Mouse (Mus musculus) R1 (cell line): ENCODE measurements at regions not wholly inside any gene's neighbourhood (a gene's known extent, or its start where the extent isn't known, plus 50 kb on each side); places are given as distances from the start of the nearest gene placed in this dataset.
A peak's percentile ranks its signal among the peaks of the same experiment; 100 is the strongest.

Source experiments
- DNase-seq: peaks from one replicate; pipeline ENCODE4 v3.0.0-alpha.2; 2018; ENCODE audit warnings: low read depth, low spot score

- no peak for DNase-seq
These were observed 54.0 kb upstream of the Satb2 start for GRCm38 (mm10) chr1:57032407-57032806.

DNA sequence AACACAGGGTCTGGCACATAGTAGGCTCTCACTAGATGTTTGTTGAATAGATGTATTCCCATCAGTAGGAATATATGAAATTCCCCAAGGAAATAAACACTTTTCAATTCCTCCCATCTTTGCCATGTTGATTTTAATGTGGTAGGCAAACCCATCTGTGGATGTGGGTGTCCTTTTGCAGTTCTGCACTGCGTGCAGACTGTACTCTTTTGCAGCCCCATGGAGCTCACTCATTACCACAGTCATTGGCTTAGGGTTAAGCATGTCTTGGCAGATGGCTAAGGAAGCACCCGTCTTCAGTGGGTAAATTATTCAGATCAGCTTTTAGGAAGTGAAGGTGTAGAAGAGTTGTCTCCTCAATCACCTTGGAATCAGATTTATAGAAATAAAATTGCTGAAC lies 54.8 kb upstream of the Satb2 start:
- DNase-seq: no peak

GRCm38 (mm10) chr1:57034411-57034810 lies 56.0 kb upstream of the Satb2 start:
- no peak for DNase-seq

DNA sequence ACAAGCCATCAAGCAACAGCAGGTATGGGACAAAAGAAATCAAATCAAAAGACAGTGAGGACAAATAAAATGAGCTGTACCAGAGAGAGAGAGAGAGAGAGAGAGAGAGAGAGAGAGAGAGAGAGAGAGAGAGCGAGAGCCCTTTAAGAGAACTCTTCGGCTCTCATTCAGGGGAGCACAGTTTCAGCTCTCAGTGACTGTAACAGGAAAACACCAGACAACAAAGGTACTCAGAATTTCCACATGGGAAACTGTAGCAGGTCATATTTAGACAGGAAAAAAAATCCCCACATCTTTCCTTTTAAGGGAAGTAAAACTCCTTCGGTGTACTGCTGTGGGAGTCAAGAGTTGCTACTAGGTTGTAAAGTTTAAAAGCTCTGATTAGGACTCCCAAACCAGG lies 57.9 kb upstream of the Satb2 start:
- no peak for DNase-seq

- DNase-seq: no peak
These were observed 61.8 kb upstream of the Satb2 start for GRCm38 (mm10) chr1:57040201-57040600.

GRCm38 (mm10) chr1:57041578-57041977 lies 63.1 kb upstream of the Satb2 start:
- DNase-seq: no peak

- no peak for DNase-seq
These were observed 75.4 kb upstream of the Satb2 start for GRCm38 (mm10) chr1:57053836-57054235.

- no peak for DNase-seq
These were observed 77.5 kb upstream of the Satb2 start for GRCm38 (mm10) chr1:57055976-57056375.

- no peak for DNase-seq
These were observed 80.8 kb upstream of the Satb2 start for GRCm38 (mm10) chr1:57059216-57059615.

DNA sequence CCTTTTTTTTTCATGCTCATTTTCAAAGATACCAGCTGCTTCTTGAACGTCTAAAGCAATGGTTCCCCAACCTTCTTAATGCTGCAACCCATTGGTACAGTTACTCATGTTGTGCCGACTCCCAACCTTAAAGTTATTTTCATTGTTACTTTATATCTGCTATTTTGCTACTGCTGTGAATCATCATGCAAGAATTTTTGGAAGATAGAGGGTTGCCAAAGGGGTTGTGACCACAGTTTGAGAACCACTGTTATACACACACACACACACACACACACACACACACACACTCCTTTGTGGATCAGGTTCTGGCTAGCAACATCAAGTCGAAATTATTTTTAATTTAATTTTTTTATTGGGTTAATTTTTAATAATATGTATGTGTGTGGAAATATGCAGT lies 96.8 kb upstream of the Satb2 start:
- DNase-seq: no peak

DNA sequence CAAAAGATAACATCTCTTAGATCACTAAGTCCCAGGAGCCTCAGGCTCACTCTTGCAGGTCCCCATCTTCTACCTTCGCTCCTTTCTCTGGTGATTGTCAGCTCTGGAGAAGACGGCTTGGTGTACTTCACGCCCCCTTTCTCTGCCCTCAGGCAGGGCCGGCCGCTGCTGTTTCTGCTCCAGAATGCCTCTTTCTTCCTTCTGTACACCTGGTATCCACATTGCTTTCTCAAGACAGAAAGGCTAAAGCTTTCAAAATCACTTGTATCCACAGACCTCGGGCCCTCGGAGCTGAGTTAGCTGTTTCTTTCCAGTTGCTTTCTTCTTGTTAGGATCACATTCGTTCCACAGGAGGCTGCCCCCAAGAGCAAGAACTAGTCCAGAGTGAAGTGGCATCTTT lies 98.2 kb upstream of the Satb2 start:
- DNase-seq: no peak

DNA sequence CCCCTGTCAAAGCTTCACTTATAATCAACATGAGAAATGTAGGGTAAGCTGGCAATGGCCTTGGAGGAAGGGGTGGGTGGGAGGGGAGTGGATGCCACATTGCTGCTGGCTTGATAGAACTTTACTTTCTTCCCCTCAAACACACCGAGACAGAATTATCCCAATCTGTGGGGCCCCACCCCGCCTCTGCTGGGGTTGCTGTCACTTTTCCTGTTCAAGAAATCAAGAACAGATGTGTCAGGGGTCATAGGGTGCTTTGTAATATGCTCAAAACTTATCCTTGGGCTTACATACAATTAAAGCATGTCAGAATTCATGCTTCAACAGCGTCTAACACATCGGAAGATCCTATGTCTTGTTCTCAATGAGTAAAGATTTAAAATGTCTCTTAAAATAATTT lies 101.9 kb upstream of the Satb2 start:
- DNase-seq: no peak

GRCm38 (mm10) chr1:57083134-57083533 lies 104.7 kb upstream of the Satb2 start:
- peak; percentile 10 for DNase-seq

GRCm38 (mm10) chr1:57083540-57084083 lies 105.2 kb upstream of the Satb2 start:
- DNase-seq: no peak

DNA sequence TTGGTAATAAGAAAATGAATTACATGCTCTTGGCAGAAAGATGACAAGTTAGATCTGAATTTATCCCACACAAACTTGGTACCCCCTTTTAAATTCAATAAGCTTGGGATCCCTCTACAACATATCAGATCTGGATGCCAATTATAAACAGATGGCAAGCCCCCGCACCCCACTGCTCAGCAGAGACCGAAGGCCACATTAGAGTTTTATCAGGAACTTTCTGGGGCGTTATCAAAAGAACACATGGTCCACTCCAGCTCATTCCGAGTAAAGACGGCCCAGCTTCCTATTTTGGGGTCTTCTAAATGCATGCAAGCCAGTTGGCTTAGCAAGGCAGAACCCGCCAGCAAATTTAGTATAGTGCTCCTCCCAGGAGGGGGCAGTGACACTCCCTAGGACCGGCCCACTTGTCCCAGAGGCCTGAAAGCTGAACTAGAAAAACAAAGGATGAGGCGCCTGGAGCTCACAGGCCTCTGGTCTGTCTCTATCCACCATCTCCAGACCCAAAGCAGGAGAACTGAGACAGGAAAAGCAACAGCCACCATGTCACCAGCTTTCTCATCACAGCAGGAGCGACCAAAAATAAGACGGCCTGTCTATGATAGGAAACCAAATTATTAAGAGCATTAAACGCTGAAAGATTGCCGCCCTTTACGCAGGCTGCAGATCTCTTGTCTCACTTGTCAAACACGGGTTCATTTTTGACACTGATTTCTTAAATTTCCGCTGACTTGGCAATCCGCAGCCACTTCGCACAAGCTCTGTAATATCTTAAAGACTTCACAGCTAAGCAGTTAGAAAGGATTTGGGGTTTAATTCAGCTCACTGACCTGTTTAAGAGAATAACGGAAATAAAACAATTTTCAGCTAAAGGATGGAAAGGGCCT lies 117.2 kb upstream of the Satb2 start:
- peak; percentile 40 for DNase-seq

GRCm38 (mm10) chr1:57096248-57096600 lies 117.8 kb upstream of the Satb2 start:
- DNase-seq: no peak

DNA sequence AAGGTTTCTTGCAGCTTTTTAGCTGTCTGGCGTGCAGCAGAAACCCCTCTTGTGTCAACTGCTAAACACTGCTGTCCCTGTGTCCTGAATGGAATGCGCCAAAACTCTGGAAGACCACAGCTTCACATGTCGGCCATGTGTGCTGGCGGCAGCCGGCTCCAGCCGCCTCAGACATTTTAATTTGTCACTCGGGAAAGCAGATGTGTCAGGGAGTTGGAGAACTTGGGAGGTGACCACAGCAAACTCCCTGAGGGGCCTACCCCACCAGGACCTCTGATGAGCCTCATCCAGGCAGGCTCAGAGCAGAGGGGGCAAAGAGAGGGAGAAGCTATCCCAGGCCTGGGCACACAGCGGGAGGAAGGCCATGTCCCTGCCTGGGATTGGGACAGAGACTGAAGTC lies 118.3 kb upstream of the Satb2 start:
- DNase-seq: peak; percentile 2

- DNase-seq: no peak
These were observed 122.2 kb upstream of the Satb2 start for GRCm38 (mm10) chr1:57100614-57101013.

- DNase-seq: no peak
These were observed 128.9 kb upstream of the Satb2 start for GRCm38 (mm10) chr1:57107308-57107707.

DNA sequence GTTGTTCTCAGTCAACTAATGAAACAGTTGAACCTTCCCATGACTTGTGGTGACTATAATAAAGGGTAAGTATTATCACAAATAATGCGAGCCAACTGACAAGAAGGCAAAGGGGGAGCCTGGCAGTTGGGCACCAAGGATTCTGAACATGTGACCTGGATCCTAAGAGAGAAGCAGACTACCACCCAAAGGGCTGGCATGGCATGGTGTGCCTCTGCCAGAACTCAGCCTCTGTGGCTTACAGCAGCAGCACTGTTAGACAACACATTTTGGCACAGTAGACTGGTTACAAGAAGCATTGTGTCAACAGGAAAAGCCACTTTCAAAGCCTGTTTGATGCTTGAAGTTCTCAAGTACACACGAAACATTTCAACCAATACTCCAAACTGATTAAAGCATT lies 142.2 kb upstream of the Satb2 start:
- no peak for DNase-seq

GRCm38 (mm10) chr1:57144181-57144580 lies 165.7 kb upstream of the Satb2 start:
- no peak for DNase-seq

- DNase-seq: no peak
These were observed 177.4 kb upstream of the Satb2 start for GRCm38 (mm10) chr1:57155869-57156268.

DNA sequence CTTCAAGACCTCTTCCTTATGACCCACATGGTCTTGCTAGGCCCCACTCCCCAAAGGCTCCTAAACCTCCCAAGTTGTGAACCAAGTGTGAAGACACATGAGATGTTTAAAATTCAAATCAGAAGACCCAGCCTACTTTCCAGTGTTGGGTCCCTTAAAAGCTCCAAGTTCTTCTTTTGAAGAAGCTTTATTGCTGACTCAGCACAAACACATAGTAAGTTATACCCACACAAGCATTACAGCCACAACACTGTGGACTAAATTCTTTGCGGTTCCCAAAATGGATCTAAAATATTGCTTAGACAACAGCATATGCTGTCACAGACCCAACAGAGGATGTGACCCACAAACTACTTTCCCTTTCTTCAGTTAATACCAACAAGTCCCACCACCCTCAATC lies 186.0 kb upstream of the Satb2 start:
- DNase-seq: no peak
